Mouse (Mus musculus) retina, postnatal 1 day (tissue): ENCODE results near the gene Lmcd1.

Source experiments
- DNase-seq: peaks from one replicate; pipeline ENCODE4 v3.0.0-alpha.2; 2012

The Lmcd1 gene

GRCm38 (mm10) chr6:112288271-112288670 lies 14.7 kb downstream of the Lmcd1 start:
- DNase-seq = no peak

GRCm38 (mm10) chr6:112291146-112291545 lies 17.6 kb downstream of the Lmcd1 start:
- DNase-seq = no peak

GRCm38 (mm10) chr6:112293320-112293719 lies 19.8 kb downstream of the Lmcd1 start:
- DNase-seq = no peak

- no peak for DNase-seq
Measured at GRCm38 (mm10) chr6:112295269-112295668, 21.7 kb downstream of the Lmcd1 start.

- DNase-seq = no peak
Measured at GRCm38 (mm10) chr6:112300146-112300545, 26.6 kb downstream of the Lmcd1 start.

GRCm38 (mm10) chr6:112300633-112301032 lies 27.1 kb downstream of the Lmcd1 start:
- no peak for DNase-seq

- DNase-seq = no peak
Measured at GRCm38 (mm10) chr6:112302248-112302647, 28.7 kb downstream of the Lmcd1 start.

GRCm38 (mm10) chr6:112302814-112303383 lies 29.3 kb downstream of the Lmcd1 start:
- DNase-seq = no peak

- DNase-seq = no peak
Measured at GRCm38 (mm10) chr6:112304751-112305150, 31.2 kb downstream of the Lmcd1 start.

- no peak for DNase-seq
Measured at GRCm38 (mm10) chr6:112309330-112309938, 35.9 kb downstream of the Lmcd1 start.

- DNase-seq = peak; percentile 11
Measured at GRCm38 (mm10) chr6:112311385-112311784, 37.8 kb downstream of the Lmcd1 start.

- no peak for DNase-seq
Measured at GRCm38 (mm10) chr6:112319449-112319848, 45.9 kb downstream of the Lmcd1 start.

GRCm38 (mm10) chr6:112320679-112321078 lies 47.1 kb downstream of the Lmcd1 start:
- no peak for DNase-seq

- DNase-seq = no peak
Measured at GRCm38 (mm10) chr6:112322916-112323315, 49.4 kb downstream of the Lmcd1 start.

- DNase-seq = no peak
Measured at GRCm38 (mm10) chr6:112325213-112325612, 51.7 kb downstream of the Lmcd1 start.

GRCm38 (mm10) chr6:112327793-112328192 lies 54.2 kb downstream of the Lmcd1 start:
- DNase-seq = no peak

GRCm38 (mm10) chr6:112330520-112331222 lies 57.1 kb downstream of the Lmcd1 start:
- peak; percentile 8 for DNase-seq

- no peak for DNase-seq
Measured at GRCm38 (mm10) chr6:112331223-112331598, 57.7 kb downstream of the Lmcd1 start.

GRCm38 (mm10) chr6:112333930-112334329 lies 60.4 kb downstream of the Lmcd1 start:
- DNase-seq = no peak

- no peak for DNase-seq
Measured at GRCm38 (mm10) chr6:112337667-112338066, 64.1 kb downstream of the Lmcd1 start.

GRCm38 (mm10) chr6:112339016-112339415 lies 65.5 kb downstream of the Lmcd1 start:
- DNase-seq = no peak

- DNase-seq = no peak
Measured at GRCm38 (mm10) chr6:112350452-112350851, 76.9 kb downstream of the Lmcd1 start.

- no peak for DNase-seq
Measured at GRCm38 (mm10) chr6:112359341-112359740, 85.8 kb downstream of the Lmcd1 start.

GRCm38 (mm10) chr6:112360676-112361075 lies 87.1 kb downstream of the Lmcd1 start:
- DNase-seq = no peak
